Mouse (Mus musculus): ENCODE measurements around the gene Cacul1.

DNA sequence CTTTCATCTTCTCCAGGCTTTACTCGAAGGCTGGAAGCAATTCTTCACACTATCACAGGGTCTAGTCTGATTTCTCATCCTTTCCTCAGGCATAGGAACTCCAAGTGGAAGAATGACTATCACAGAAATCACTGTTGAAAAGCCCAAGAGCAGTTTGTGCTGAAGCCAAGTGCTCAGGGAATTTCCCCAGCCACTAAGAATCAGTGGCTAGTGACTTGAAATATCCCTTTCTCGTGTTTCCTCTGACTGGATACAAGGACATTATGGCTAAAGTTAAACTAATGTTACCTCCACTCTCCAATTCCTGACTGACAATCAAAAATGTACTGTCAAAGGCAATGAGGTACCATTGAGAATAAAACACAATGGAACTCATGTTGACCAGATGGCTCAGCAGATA, 65.8 kb downstream of the Cacul1 start:
- TF ChIP-seq CTCF (IDR thresholded peaks at IDR 0.05; ENCODE audit: extremely low read depth, insufficient read depth, low read length) = no peak
- TF ChIP-seq POLR2A (IDR thresholded peaks at IDR 0.05; ENCODE audit: extremely low read depth, insufficient read depth, low read length) = no peak
